Mouse (Mus musculus): ENCODE measurements around the gene Blcap.
A peak's percentile ranks its signal among the peaks of the same experiment; 100 is the strongest.
"Not testable (repeated sequence)": the region's sequence is repeated elsewhere in the genome, so short reads cannot be mapped to it uniquely, and the experiment has no call there.

The Blcap gene

GRCm38 (mm10) chr2:157571224-157571832, at the start of gene Blcap:
Blcap (minus strand) TSS chr2:157571274.
- no peak for DNase-seq (ENCODE audit: low spot score)

GRCm38 (mm10) chr2:157618393-157618792, 47.3 kb upstream of the Blcap start:
- DNase-seq (ENCODE audit: low spot score) = no peak

- DNase-seq (ENCODE audit: low spot score) = no peak
Observed at GRCm38 (mm10) chr2:157613997-157614396, 42.9 kb upstream of the Blcap start.

GRCm38 (mm10) chr2:157611735-157612134, 40.7 kb upstream of the Blcap start:
- no peak for DNase-seq (ENCODE audit: low spot score)

- DNase-seq (ENCODE audit: low spot score) = no peak
Observed at GRCm38 (mm10) chr2:157607542-157608236, 36.6 kb upstream of the Blcap start.

- peak; percentile 70 for DNase-seq (ENCODE audit: low spot score)
Observed at GRCm38 (mm10) chr2:157605025-157605675, 34.1 kb upstream of the Blcap start.

GRCm38 (mm10) chr2:157601435-157601839, 30.4 kb upstream of the Blcap start:
- DNase-seq (ENCODE audit: low spot score) = no peak

GRCm38 (mm10) chr2:157596876-157597566, 25.9 kb upstream of the Blcap start:
- no peak for DNase-seq (ENCODE audit: low spot score)

- not testable (repeated sequence) for DNase-seq (ENCODE audit: low spot score)
Observed at GRCm38 (mm10) chr2:157585351-157585750, 14.3 kb upstream of the Blcap start.

GRCm38 (mm10) chr2:157572786-157573185, 1.7 kb upstream of the Blcap start:
- no peak for DNase-seq (ENCODE audit: low spot score)

- DNase-seq (ENCODE audit: low spot score) = no peak
Observed at GRCm38 (mm10) chr2:157569796-157570485, 1.1 kb downstream of the Blcap start.

GRCm38 (mm10) chr2:157568881-157569280, 2.2 kb downstream of the Blcap start:
- DNase-seq (ENCODE audit: low spot score) = no peak

GRCm38 (mm10) chr2:157567235-157567961, 3.7 kb downstream of the Blcap start:
- no peak for DNase-seq (ENCODE audit: low spot score)

- DNase-seq (ENCODE audit: low spot score) = peak; percentile 88
Observed at GRCm38 (mm10) chr2:157566260-157566952, 4.7 kb downstream of the Blcap start.

GRCm38 (mm10) chr2:157565898-157566259, 5.2 kb downstream of the Blcap start:
- no peak for DNase-seq (ENCODE audit: low spot score)

- no peak for DNase-seq (ENCODE audit: low spot score)
Observed at GRCm38 (mm10) chr2:157565446-157565845, 5.6 kb downstream of the Blcap start.

GRCm38 (mm10) chr2:157564723-157565122, 6.4 kb downstream of the Blcap start:
- no peak for DNase-seq (ENCODE audit: low spot score)

GRCm38 (mm10) chr2:157563031-157563430, 8.0 kb downstream of the Blcap start:
- no peak for DNase-seq (ENCODE audit: low spot score)

- no peak for DNase-seq (ENCODE audit: low spot score)
Observed at GRCm38 (mm10) chr2:157561165-157561836, 9.8 kb downstream of the Blcap start.

- no peak for DNase-seq (ENCODE audit: low spot score)
Observed at GRCm38 (mm10) chr2:157560302-157560701, 10.8 kb downstream of the Blcap start.
